Mouse (Mus musculus): ENCODE measurements at regions not wholly inside any gene's neighbourhood (a gene's known extent, or its start where the extent isn't known, plus 50 kb on each side); places are given as distances from the start of the nearest gene placed in this dataset.

- in situ Hi-C loops (cut with MboI, MseI) = no loop called here
Measured at GRCm38 (mm10) chr14:108464192-108464591, 449.8 kb downstream of the Slitrk1 start.

GRCm38 (mm10) chr14:108459356-108459755 is 454.6 kb downstream of the Slitrk1 start:
- in situ Hi-C loops (cut with MboI, MseI) = loop anchor here in 1 of 2 experiments (5.0 kb wide), 1 partner anchor 578 kb away; no protein-coding TSS in a partner anchor

DNA sequence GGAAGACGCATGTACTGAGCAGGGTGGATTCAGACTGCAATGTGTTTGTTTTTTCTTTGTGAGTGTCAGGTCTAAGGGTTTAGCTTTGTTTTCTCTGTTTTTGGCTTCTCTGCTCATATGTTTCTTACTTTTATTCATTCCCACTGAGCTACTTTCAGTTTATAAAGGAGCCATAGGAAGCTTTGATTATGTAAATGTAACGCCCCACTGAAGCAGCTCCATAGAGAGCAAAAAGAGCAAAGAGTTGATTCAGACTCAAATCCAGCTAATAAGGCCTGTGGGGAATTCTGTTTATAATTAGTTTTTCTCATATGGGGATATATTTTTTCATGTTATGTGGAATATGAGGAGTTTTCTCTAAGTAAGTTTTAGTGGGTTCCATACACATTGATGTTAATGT is 476.9 kb downstream of the Slitrk1 start:
- in situ Hi-C loops (cut with MboI, MseI) = no loop called here

GRCm38 (mm10) chr14:108405113-108405512 is 508.8 kb downstream of the Slitrk1 start:
- in situ Hi-C loops (cut with MboI, MseI) = no loop called here

DNA sequence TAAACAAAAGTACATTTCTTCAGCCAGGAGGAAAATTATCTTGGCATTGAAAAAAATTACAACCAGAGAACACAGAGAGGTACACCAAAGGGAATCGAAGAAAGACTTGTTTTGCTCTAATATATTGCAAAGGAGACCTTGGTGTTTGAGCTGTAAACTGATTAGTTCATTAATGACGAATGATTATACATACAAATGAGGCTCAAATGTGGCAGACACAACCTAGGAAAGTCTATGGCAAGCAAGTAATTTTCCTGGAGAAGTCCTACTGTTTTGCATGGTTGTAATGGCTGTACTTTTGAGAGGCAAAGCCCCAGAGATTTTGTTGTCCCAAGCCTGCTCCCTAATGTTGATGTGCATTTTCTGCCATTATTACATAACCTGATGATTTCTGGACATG is 510.5 kb downstream of the Slitrk1 start:
- in situ Hi-C loops (cut with MboI, MseI) = no loop called here
